Mouse (Mus musculus) stomach, embryonic 15.5 days (tissue): ENCODE results near the gene Derl3. TPM values are rescaled to one million over a fixed set of nuclear protein-coding genes. Genes with fewer than 3 reads are reported as not detected.
"Not testable (repeated sequence)": the region's sequence is repeated elsewhere in the genome, so short reads cannot be mapped to it uniquely, and the experiment has no call there.

Experiments
- ATAC-seq: fragments of 200-750 bp; cut with Nextera tagmentation; 2 replicates; pipeline ENCODE4 v1.8.0; 2017; ENCODE audit warnings: low read depth, moderate number of reproducible peaks, moderate TSS enrichment; ENCODE audit not compliant: insufficient read depth, low FRiP score
- H3K27ac ChIP-seq: fragments of 300-500 bp; sonication (generic); 2 replicates; pipeline ENCODE4 v1.5.1; 2015; ENCODE audit warnings: mild to moderate bottlenecking, inconsistent platforms
- H3K27me3 ChIP-seq: fragments of 300-500 bp; sonication (generic); replicated peaks from 2 replicates; pipeline ENCODE4 v1.6.1; 2015; ENCODE audit warnings: inconsistent platforms
- H3K36me3 ChIP-seq: fragments of 300-500 bp; sonication (generic); 2 replicates; pipeline ENCODE4 v1.6.1; 2015; ENCODE audit warnings: inconsistent platforms
- H3K4me1 ChIP-seq: fragments of 300-500 bp; sonication (generic); 2 replicates; pipeline ENCODE4 v1.6.1; 2015; ENCODE audit warnings: inconsistent platforms
- H3K4me2 ChIP-seq: fragments of 300-500 bp; sonication (generic); 2 replicates; pipeline ENCODE4 v1.6.1; 2015; ENCODE audit warnings: mild to moderate bottlenecking, inconsistent platforms
- H3K4me3 ChIP-seq: fragments of 300-500 bp; sonication (generic); replicated peaks from 2 replicates; pipeline ENCODE4 v1.5.1; 2015; ENCODE audit warnings: inconsistent platforms
- H3K9ac ChIP-seq: fragments of 300-500 bp; sonication (generic); 2 replicates; pipeline ENCODE4 v1.6.1; 2015; ENCODE audit warnings: inconsistent platforms
- H3K9me3 ChIP-seq: fragments of 300-500 bp; sonication (generic); 2 replicates; pipeline ENCODE4 v1.6.1; 2016; ENCODE audit warnings: inconsistent platforms
- WGBS: fragments of 180-500 bp; shearing (Covaris S2); methylation state at CpG from one replicate; pipeline ENCODE4 v1.1.7; 2015; 5-methylcytosine and 5-hydroxymethylcytosine counted together
- polyA plus RNA-seq: library from polyadenylated mRNA; unstranded; fragments of >200 nt; fragmentation: Nextera tagmentation; extraction: Ambion mirVana; gene quantifications from 2 replicates; pipeline ENCODE4 v1.2.1, GENCODE M21; 2015

Gene Derl3
- polyA plus RNA-seq, 1 experiment from 2014 or later, result 6.6 TPM

- Histone ChIP-seq H3K9me3 (no peaks in the 10 kb centered on the region), H3K27ac (peak overlapping the region; percentile 26), H3K9ac (no peak overlapping the region), H3K4me3 (peak overlapping the region; percentile 33; the same call in 1 of the 2 replicates), H3K27me3 (no peaks in the 10 kb centered on the region), H3K4me2 (peak overlapping the region; percentile 57), H3K36me3 (no peaks in the 10 kb centered on the region), H3K4me1 (0 out of 2 replicates have a peak, but pooled peaks cover 12% of the 10 kb centered on the region)
- ATAC-seq, result no peak
- 30% methylated on average over 10 of the region's 10 CpGs for WGBS
Observed at GRCm38 (mm10) chr10:75873543-75874170, 19.6 kb upstream of the Derl3 start.

DNA sequence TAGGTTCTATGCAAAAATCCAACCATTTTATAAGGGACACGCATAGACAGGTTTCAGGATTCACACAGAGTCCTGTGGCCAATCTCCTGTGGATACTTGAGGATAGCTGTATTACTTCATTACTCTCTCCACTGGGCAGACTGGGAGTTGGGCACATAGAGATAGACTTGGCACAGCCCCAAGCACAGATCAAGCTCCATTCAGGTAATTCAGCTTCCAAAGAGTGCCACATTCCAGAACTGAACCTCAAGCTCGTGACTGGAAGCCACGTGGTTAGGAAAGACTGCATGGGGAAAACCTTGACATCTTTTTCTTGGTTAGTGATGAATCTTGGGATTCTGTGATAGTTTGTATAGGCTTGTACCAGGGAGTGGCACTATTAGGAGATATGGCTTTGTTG, 14.4 kb upstream of the Derl3 start:
- H3K27me3 ChIP-seq, result no peaks in the 10 kb centered on the region
- peaks cover 14% of the 10 kb centered on the region for H3K4me1 ChIP-seq
- H3K4me2 ChIP-seq, result no peak overlapping the region
- H3K9ac ChIP-seq, result no peak overlapping the region
- 80% methylated on average over 3 of the region's 3 CpGs for WGBS
- H3K36me3 ChIP-seq, result no peaks in the 10 kb centered on the region
- H3K9me3 ChIP-seq, result no peaks in the 10 kb centered on the region
- H3K27ac ChIP-seq, result no peak overlapping the region
- no peak overlapping the region for H3K4me3 ChIP-seq
- ATAC-seq, result no peak

GRCm38 (mm10) chr10:75880351-75880750, 12.9 kb upstream of the Derl3 start:
- Histone ChIP-seq H3K4me2 (no peak overlapping the region), H3K4me3 (no peak overlapping the region), H3K36me3 (no peaks in the 10 kb centered on the region), H3K27me3 (no peaks in the 10 kb centered on the region), H3K27ac (no peak overlapping the region), H3K4me1 (peaks cover 14% of the 10 kb centered on the region), H3K9me3 (no peaks in the 10 kb centered on the region), H3K9ac (no peak overlapping the region)
- no peak for ATAC-seq
- 89% methylated on average over 10 of the region's 10 CpGs for WGBS

- no peak overlapping the region for H3K4me3 ChIP-seq
- no peak for ATAC-seq
- peaks cover 14% of the 10 kb centered on the region for H3K4me1 ChIP-seq
- H3K9me3 ChIP-seq, result no peaks in the 10 kb centered on the region
- 34% methylated on average over 6 of the region's 6 CpGs for WGBS
- no peak overlapping the region for H3K4me2 ChIP-seq
- no peaks in the 10 kb centered on the region for H3K36me3 ChIP-seq
- no peak overlapping the region for H3K27ac ChIP-seq
- no peak overlapping the region for H3K9ac ChIP-seq
- H3K27me3 ChIP-seq, result no peaks in the 10 kb centered on the region
Observed at GRCm38 (mm10) chr10:75880771-75881577, 12.2 kb upstream of the Derl3 start.

DNA sequence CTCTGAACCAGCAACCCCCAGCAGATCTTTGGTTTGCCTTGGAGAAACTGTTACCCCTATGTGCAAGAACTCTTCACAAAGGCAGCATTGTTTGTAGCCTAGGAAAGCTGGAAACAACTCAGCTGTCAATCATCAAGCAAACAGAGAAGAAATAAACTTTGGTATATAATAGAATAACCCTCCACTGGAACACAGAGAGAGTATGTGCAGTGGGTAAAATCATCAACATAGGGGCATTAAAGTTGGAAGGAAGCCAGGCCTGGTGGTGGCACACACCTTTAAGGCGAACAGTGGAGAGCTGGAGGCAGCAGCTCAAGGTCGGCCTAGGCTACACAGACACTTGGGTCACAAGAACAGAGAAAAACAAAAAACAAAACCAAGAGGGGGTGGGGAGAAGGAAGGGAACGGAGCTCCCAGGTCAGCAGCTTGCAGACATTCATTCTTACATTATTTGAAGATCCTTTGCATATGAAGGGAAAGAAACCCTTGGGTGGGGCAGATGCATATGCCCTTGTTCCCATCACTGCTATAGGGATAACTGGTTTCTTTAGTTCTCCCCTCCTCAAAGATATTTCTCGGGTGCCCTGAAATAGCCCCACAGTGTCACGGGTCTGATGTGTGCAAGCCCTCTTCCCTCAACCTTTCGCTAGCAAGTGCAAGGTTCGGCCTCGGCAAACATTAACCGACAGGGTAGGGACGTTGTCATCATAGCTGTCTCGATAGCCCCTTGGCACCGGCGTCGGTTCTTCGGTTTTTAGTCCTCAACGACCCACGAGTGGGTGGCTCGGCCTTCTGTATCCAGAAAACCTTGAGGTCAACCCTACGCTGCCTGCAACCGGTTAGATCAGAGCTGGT, 11.4 kb upstream of the Derl3 start:
- Histone ChIP-seq H3K4me3 (no peak overlapping the region), H3K4me1 (peaks cover 14% of the 10 kb centered on the region), H3K4me2 (no peak overlapping the region), H3K27me3 (no peaks in the 10 kb centered on the region), H3K9ac (no peak overlapping the region), H3K9me3 (no peaks in the 10 kb centered on the region), H3K36me3 (no peaks in the 10 kb centered on the region), H3K27ac (no peak overlapping the region)
- no peak for ATAC-seq
- WGBS, result 22% methylated on average over 20 of the region's 20 CpGs

- Histone ChIP-seq H3K4me1 (peaks cover 14% of the 10 kb centered on the region), H3K9me3 (no peaks in the 10 kb centered on the region), H3K9ac (no peak overlapping the region), H3K27ac (no peak overlapping the region), H3K4me3 (0 out of 2 replicates have a peak overlapping the region, but pooled peaks have one; percentile 11), H3K36me3 (no peaks in the 10 kb centered on the region), H3K27me3 (no peaks in the 10 kb centered on the region), H3K4me2 (peak overlapping the region; percentile 46)
- WGBS, result 8% methylated on average over 15 of the region's 15 CpGs
- ATAC-seq, result no peak; the same call in 1 of the 2 replicates
Observed at GRCm38 (mm10) chr10:75882433-75883231, 10.6 kb upstream of the Derl3 start.

- Histone ChIP-seq H3K4me2 (peak overlapping the region; percentile 46), H3K9me3 (no peaks in the 10 kb centered on the region), H3K27me3 (no peaks in the 10 kb centered on the region), H3K36me3 (no peaks in the 10 kb centered on the region), H3K4me3 (0 out of 2 replicates have a peak overlapping the region, but pooled peaks have one; percentile 11), H3K4me1 (peaks cover 14% of the 10 kb centered on the region), H3K27ac (no peak overlapping the region), H3K9ac (no peak overlapping the region)
- WGBS, result 2% methylated on average over 10 of the region's 10 CpGs
- ATAC-seq, result peak; percentile 59; the same call in 1 of the 2 replicates
Observed at GRCm38 (mm10) chr10:75883232-75883552, 10.0 kb upstream of the Derl3 start.

- 91% methylated on average over 8 of the region's 8 CpGs for WGBS
Observed at GRCm38 (mm10) chr10:75884742-75885141, 8.5 kb upstream of the Derl3 start.

DNA sequence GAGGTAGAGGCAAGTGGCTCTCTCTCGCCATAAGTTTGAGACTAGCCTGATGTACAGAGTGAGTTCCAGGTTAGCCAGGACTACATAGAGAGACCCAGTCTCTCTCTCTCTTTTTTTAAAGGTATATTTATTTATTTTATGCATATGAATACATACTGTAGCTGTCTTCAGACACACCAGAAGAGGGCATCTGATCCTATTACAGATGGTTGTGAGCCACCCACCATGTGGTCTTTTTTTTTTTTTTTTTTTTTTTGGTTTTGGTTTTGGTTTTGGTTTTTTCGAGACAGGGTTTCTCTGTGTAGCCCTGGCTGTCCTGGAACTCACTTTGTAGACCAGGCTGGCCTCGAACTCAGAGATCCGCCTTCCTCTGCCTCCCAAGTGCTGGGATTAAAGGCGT, 5.7 kb upstream of the Derl3 start:
- H3K4me1 ChIP-seq, result peaks cover 11% of the 10 kb centered on the region
- H3K36me3 ChIP-seq, H3K27ac ChIP-seq, H3K4me3 ChIP-seq, H3K9ac ChIP-seq, H3K9me3 ChIP-seq, H3K4me2 ChIP-seq, ATAC-seq, H3K27me3 ChIP-seq: not testable (repeated sequence)
- WGBS, result 93% methylated on average over 5 of the region's 5 CpGs

More at GRCm38 (mm10) chr10:75884742-75885141, 8.5 kb upstream of the Derl3 start:
- no peaks in the 10 kb centered on the region for H3K9me3 ChIP-seq
- ATAC-seq, result no peak
- peaks cover 17% of the 10 kb centered on the region for H3K4me1 ChIP-seq
- H3K4me3 ChIP-seq, result no peak overlapping the region
- H3K27me3 ChIP-seq, result no peaks in the 10 kb centered on the region
- H3K9ac ChIP-seq, result no peak overlapping the region
- H3K4me2 ChIP-seq, result no peak overlapping the region
- no peak overlapping the region for H3K27ac ChIP-seq
- no peaks in the 10 kb centered on the region for H3K36me3 ChIP-seq

- Histone ChIP-seq H3K9me3 (no peaks in the 10 kb centered on the region), H3K4me1 (peaks cover 14% of the 10 kb centered on the region), H3K36me3 (no peaks in the 10 kb centered on the region), H3K4me2 (no peak overlapping the region), H3K9ac (no peak overlapping the region), H3K27me3 (no peaks in the 10 kb centered on the region), H3K27ac (no peak overlapping the region), H3K4me3 (no peak overlapping the region)
- 38% methylated on average over 8 of the region's 8 CpGs for WGBS
- no peak for ATAC-seq
Observed at GRCm38 (mm10) chr10:75889406-75890153, 3.6 kb upstream of the Derl3 start.

DNA sequence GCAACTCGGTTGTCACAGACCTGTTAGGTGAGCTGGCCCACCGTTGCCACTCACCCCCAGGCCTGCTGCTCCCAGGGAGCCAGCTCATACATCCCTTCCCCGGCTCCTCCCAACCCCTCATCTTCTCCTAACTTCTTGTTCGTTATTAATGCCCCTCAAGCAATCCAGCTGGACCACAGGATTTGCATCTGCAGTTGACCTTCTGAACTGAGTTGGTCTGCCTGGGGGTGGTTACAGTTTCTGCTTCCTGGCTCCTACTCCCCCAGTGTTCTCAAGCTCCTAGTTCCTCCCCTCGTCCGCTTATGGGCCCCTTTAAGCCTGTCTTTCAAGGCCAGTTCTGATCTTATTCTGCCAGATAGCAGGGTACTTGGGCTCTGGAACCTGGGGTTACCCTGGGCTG, 1.4 kb downstream of the Derl3 start:
- WGBS, result 63% methylated on average over 6 of the region's 6 CpGs
- Histone ChIP-seq H3K27ac (no peak overlapping the region), H3K9ac (no peak overlapping the region), H3K4me1 (peaks cover 15% of the 10 kb centered on the region), H3K4me2 (0 out of 2 replicates have a peak overlapping the region, but pooled peaks have one; percentile 97), H3K4me3 (no peak overlapping the region), H3K9me3 (no peaks in the 10 kb centered on the region), H3K27me3 (no peaks in the 10 kb centered on the region), H3K36me3 (peaks cover 28% of the 10 kb centered on the region)
- no peak for ATAC-seq
